Mouse (Mus musculus) brown adipose tissue, adult 24 weeks (tissue): ENCODE measurements at regions not wholly inside any gene's neighbourhood (a gene's known extent, or its start where the extent isn't known, plus 50 kb on each side); places are given as distances from the start of the nearest gene placed in this dataset.

Experiments used
- H3K27ac ChIP-seq: fragments of 200-500 bp; replicated peaks from 2 replicates; pipeline ENCODE4 v1.5.1; 2012; ENCODE audit warnings: low read depth, mild to moderate bottlenecking, low read length
- H3K4me1 ChIP-seq: fragments of 200-500 bp; 2 replicates; pipeline ENCODE4 v1.6.1; 2012; ENCODE audit warnings: low read length, mixed read lengths; ENCODE audit not compliant: control insufficient read depth, insufficient read depth, insufficient read length
- H3K4me3 ChIP-seq: fragments of 200-500 bp; 2 replicates; pipeline ENCODE4 v1.5.1; 2012; ENCODE audit warnings: low read depth, mild to moderate bottlenecking, low read length, moderate library complexity; ENCODE audit not compliant: insufficient read depth

GRCm38 (mm10) chr11:7552154-7552553, 338.4 kb upstream of the Igfbp3 start:
- no peaks in the 10 kb centered on the region; the same call in 1 of the 2 replicates for H3K4me1 ChIP-seq
- H3K4me3 ChIP-seq = no peak overlapping the region
- H3K27ac ChIP-seq = no peak overlapping the region

GRCm38 (mm10) chr11:7547796-7548195, 334.1 kb upstream of the Igfbp3 start:
- Histone ChIP-seq H3K27ac (no peak overlapping the region), H3K4me3 (no peak overlapping the region), H3K4me1 (no peaks in the 10 kb centered on the region)

GRCm38 (mm10) chr11:7545621-7546020, 331.9 kb upstream of the Igfbp3 start:
- H3K4me3 ChIP-seq = no peak overlapping the region
- H3K27ac ChIP-seq = no peak overlapping the region
- H3K4me1 ChIP-seq = no peaks in the 10 kb centered on the region

- H3K4me1 ChIP-seq = no peaks in the 10 kb centered on the region
- H3K27ac ChIP-seq = no peak overlapping the region
- no peak overlapping the region for H3K4me3 ChIP-seq
These were observed 320.9 kb upstream of the Igfbp3 start for GRCm38 (mm10) chr11:7534590-7534989.

GRCm38 (mm10) chr11:7533327-7533726, 319.6 kb upstream of the Igfbp3 start:
- H3K27ac ChIP-seq = no peak overlapping the region
- no peak overlapping the region for H3K4me3 ChIP-seq
- no peaks in the 10 kb centered on the region for H3K4me1 ChIP-seq

GRCm38 (mm10) chr11:7531847-7532246, 318.1 kb upstream of the Igfbp3 start:
- Histone ChIP-seq H3K27ac (no peak overlapping the region), H3K4me3 (no peak overlapping the region), H3K4me1 (no peaks in the 10 kb centered on the region)

GRCm38 (mm10) chr11:7530482-7531148, 316.9 kb upstream of the Igfbp3 start:
- H3K27ac ChIP-seq = no peak overlapping the region
- no peak overlapping the region for H3K4me3 ChIP-seq
- no peaks in the 10 kb centered on the region for H3K4me1 ChIP-seq

GRCm38 (mm10) chr11:7519556-7519955, 305.8 kb upstream of the Igfbp3 start:
- no peaks in the 10 kb centered on the region for H3K4me1 ChIP-seq
- H3K27ac ChIP-seq = no peak overlapping the region
- no peak overlapping the region for H3K4me3 ChIP-seq

GRCm38 (mm10) chr11:7508861-7509260, 295.1 kb upstream of the Igfbp3 start:
- Histone ChIP-seq H3K4me1 (peaks cover 3% of the 10 kb centered on the region; the same call in 1 of the 2 replicates), H3K4me3 (no peak overlapping the region), H3K27ac (no peak overlapping the region)

GRCm38 (mm10) chr11:7506421-7506945, 292.8 kb upstream of the Igfbp3 start:
- H3K4me3 ChIP-seq = no peak overlapping the region
- no peak overlapping the region; the same call in 1 of the 2 replicates for H3K27ac ChIP-seq
- H3K4me1 ChIP-seq = peaks cover 10% of the 10 kb centered on the region

GRCm38 (mm10) chr11:7504651-7505321, 291.1 kb upstream of the Igfbp3 start:
- Histone ChIP-seq H3K4me3 (no peak overlapping the region), H3K4me1 (peaks cover 10% of the 10 kb centered on the region), H3K27ac (peak overlapping the region; percentile 96)

GRCm38 (mm10) chr11:7502679-7503078, 289.0 kb upstream of the Igfbp3 start:
- Histone ChIP-seq H3K4me3 (no peak overlapping the region), H3K4me1 (peaks cover 10% of the 10 kb centered on the region), H3K27ac (peak overlapping the region; percentile 68)

GRCm38 (mm10) chr11:7502045-7502444, 288.3 kb upstream of the Igfbp3 start:
- peaks cover 10% of the 10 kb centered on the region for H3K4me1 ChIP-seq
- H3K4me3 ChIP-seq = no peak overlapping the region
- peak overlapping the region; percentile 47; the same call in 1 of the 2 replicates for H3K27ac ChIP-seq

- Histone ChIP-seq H3K27ac (peak overlapping the region; percentile 95), H3K4me1 (peaks cover 4% of the 10 kb centered on the region; the same call in 1 of the 2 replicates), H3K4me3 (no peak overlapping the region)
These were observed 284.1 kb upstream of the Igfbp3 start for GRCm38 (mm10) chr11:7497803-7498202.

GRCm38 (mm10) chr11:7473832-7474545, 260.3 kb upstream of the Igfbp3 start:
- no peak overlapping the region for H3K4me3 ChIP-seq
- H3K27ac ChIP-seq = no peak overlapping the region
- no peaks in the 10 kb centered on the region for H3K4me1 ChIP-seq
